Mouse (Mus musculus): ENCODE results near the gene Relch.
"Not testable (repeated sequence)": the region's sequence is repeated elsewhere in the genome, so short reads cannot be mapped to it uniquely, and the experiment has no call there.

Gene Relch

DNA sequence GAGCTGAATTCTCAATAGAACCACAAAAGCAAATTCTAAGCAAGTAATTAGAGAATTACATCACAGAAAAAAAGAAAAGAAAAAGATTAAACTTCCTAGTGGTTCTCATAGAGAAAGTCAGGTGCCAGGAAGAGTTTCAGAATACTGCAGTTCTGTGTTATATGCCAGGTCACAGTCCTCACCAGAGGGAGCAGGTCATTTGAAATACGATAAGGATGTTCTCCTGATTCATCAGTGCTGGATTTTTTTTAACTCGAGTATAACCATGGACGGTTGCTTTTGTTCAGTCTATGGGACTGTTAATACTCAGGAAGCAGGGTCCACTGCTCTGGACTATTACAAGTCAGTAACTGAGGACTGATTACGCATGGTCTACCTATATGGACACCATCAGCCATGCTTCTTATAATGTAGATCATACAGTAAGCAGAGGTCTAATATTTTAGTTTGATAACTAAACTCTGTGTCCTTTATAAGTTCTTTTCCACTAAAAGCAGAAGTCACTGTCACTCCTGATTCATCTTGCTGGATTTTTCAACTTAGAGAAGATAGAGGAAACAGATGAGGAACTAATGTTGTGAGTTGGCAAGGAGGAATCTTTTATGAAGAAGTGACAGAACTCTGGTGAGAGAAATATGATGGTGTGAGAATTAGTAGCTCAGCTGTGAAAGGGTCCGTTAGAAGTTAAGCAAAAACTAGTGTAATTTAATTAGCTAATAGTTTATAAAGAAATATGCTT, 83.4 kb downstream of the Relch start:
- DNase-seq, result no peak

DNA sequence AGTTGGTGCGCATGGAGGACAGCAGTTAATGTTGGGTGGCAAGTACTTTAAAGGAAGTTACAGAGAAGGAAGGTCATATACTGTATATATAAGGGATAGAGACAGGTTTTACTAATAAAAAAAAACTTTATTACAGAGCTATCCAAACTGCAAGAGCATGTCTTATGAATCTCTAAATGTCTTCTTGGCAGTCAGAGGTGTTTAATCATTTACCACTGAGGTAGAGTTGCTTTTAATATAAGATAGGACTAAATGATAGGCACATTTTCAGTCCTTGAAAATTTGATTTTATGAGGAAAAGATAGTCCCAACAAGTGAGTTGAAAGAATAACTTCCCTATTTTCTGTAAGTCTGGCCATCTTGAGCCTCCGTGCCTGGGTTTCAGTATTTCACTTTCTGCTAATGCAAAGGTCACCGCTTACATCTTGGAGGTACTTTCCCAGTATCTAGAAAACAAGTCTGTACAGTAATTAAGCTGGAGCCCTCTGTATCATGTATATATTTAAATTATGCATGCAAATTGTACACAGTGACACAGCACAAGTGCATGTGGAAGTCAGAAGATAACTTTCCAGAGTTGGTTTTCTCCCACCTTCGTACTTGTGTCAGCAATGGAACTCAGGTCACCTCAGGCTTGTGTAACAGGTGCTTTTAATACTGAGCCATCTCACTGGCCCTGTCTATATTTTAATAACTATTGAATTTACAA, 84.6 kb downstream of the Relch start:
- DNase-seq, result no peak

DNA sequence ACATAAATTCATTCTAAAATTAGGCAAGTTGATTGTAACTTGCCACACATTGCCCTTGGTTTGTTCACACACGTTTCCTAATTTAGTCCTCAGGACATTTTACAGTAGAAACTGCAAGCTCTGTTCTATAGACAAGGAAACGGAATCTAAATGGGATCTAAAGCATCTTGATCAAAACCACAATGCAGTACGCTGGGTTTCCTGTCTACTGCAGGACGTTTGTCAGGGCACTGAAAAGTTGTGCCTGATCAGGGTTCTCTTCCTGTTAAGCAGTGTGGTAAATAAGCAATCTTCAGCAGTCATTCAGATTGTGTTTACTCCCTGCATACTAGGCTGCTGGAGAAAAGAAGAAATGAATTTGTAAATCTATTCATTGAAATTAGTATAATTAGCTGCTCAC, 88.5 kb downstream of the Relch start:
- no peak for DNase-seq

DNA sequence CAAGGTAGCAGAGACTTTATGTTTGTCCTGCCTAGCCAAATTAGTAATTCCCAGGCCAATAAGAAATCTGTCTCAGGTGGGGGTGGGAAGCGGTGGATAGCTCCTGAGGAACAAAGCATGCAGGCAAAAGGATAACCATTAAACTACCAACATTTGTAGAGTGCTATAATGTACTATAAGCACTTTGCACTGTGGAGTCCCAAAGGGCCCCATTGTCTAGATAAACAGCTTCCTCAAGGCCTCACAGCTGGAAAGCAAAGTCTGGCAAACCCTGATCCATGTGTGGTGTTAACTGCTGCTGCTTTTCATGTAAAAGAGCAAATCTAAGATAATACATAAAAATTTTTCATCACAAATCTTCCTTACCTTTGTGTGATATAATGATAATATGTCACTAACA, 89.3 kb downstream of the Relch start:
- DNase-seq, result no peak

DNA sequence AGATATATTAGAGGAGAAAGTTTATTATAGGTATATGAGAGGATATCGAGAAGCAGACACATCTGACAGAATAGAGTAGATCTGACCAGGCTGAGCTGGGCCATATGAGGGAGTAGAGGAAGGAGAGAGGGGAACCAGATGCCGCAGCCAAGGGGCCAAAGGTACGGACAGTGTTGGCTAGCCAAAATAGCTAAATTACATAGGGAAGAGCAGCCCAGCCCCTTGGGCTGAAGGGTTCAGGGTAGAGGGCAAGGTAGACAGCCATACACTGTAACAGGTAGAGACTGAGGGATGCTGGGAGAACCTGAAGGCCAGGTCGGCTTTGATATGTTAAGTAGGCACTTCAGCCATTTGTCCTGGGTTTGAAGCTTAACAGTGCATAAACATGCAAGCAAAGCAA, 95.1 kb downstream of the Relch start:
- no peak for DNase-seq

DNA sequence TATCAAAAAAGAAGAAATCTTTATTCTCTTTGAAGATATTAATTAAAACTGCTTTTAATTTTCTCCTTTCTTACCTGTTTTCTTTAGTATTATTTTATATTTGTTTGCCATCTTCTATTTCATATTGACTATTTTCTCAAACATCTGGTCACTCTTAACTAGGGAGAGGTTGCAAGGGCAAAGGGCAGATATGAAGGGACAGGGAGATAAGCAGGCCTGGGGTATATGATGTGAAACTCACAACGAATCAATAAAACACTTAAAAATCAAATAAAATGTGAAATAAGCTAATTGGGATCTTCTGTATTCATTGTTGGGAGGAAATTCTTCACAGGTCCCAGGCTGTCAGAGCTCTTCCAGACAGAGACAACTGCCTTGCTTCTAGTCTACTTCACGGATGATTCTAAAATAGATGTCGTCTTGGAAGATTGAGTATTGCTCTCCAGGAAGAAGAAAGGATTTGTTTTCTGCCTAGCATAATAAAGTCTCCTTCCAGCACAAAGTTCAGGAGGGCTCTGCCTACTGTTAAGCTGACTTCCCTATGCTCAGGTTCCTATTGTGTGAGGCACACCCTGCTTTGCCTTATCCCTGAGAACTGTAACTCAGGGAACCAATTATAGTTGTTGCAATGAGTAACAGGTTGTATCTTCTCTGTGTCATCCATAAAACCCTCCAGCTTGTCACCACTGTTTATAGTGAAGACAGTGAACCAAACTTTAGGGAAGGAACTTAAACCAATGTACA, 95.9 kb downstream of the Relch start:
- no peak for DNase-seq

DNA sequence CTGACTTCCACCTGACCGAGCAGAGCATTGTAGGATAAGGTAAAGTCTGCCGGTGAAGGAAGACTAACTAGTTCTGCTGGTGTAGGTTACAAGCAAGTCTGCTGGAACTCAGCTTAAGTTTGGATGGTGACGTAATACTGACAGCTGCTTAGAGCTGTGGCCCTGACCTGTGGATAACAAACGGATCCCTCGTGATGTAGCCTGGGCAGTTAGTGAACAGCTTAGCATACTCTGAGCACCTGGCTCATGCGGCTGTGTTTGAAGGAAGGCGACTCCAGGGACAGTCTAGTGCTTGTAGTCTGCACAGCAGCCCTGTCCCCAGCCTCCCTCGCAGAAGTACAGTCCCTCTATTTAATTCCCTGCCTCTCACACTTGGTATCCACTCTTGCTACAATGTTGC, 101.9 kb downstream of the Relch start:
- no peak for DNase-seq

DNA sequence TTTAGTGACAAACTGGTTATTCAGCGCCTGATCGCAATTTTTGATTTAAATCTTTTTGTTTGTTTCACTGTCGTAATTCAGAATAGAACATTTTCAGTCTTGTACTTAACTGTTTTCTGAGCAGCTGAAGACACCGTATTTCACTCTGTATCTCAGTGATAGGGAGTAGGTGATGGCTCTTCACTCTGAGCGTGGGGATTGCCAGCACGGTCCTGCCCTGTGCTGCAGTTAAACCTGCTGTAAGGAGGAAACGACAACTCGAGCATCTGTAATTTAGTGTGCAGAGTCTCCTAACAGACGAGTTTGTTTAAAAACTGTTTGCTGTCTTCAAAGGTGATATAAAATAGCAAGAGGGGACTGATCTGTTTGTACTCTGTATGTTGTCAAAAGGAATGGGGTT, 102.4 kb downstream of the Relch start:
- not testable (repeated sequence) for DNase-seq

DNA sequence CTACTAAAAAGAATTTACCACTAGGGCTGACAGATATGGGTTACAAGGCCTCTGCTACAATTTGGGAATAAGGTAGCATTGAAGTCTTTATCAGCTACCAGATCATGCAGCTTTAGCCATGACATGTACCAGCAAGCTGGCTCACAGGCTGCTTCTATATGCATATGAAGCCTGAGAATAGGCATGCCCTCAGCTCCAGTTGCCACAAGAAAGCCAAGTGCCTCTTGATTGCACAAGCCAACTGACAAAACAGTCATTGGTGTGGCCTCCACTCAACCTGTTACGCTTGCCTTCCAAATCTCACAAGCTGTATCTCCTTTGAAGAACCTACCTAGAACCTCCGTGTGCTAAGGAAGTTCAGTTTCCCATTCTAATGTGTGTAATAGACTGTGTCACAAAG, 104.7 kb downstream of the Relch start:
- no peak for DNase-seq

DNA sequence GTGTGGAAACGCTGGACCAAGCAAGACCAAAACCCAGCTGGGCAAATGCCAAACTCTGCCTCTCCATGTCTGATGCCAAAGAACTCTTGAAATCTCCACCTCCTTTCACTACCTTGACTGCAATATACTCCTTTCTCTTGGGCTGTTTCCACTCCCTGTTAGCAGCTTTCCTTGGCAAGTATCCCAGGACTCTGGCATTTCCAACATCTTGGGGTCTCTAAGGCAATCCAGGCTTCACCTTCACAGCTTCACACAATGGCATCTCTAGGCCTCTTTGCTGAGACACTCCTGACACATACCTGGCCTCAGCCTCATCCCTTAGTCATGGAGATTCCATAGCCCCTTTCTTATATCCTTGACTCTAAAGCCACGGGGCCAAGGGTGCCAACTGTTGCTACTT, 107.0 kb downstream of the Relch start:
- no peak for DNase-seq

DNA sequence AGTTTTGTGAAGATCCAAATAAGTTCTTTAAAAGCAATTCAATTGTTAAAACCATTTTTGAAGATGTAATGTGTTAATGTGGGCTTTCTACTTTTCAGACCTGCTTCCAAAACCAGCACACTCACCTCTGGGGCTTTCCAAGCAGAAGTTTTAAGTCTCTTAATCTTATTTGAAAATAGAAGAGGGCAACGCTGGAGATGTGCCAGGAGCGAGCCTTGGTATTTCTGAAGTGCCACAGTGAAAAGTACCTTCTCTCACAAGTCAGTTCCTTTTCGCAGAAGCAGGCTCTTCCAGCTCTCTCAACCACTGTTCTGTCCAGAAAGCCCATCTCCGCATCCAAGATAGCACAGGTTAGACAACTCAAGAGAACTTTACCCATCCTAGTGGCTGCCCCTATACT, 112.8 kb downstream of the Relch start:
- no peak for DNase-seq

DNA sequence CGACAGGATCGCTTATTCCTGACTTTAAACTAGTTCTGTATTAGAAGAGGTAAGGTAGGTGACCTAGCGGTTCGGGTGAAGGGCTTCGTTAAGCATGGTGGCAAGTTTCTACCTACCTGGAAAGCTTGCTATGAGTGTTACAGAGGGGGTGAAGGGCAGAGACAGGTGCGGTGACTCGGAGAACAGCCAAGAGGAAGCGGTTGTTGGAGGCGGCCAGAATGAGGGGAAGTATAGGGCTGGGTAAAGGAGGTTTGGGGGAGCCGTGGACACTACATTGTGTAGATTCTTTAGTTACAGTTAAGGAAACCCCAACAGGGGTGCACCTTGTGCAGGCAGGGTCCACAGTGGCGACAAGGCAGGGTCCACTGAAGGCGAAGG, 116.4 kb downstream of the Relch start:
- no peak for DNase-seq

DNA sequence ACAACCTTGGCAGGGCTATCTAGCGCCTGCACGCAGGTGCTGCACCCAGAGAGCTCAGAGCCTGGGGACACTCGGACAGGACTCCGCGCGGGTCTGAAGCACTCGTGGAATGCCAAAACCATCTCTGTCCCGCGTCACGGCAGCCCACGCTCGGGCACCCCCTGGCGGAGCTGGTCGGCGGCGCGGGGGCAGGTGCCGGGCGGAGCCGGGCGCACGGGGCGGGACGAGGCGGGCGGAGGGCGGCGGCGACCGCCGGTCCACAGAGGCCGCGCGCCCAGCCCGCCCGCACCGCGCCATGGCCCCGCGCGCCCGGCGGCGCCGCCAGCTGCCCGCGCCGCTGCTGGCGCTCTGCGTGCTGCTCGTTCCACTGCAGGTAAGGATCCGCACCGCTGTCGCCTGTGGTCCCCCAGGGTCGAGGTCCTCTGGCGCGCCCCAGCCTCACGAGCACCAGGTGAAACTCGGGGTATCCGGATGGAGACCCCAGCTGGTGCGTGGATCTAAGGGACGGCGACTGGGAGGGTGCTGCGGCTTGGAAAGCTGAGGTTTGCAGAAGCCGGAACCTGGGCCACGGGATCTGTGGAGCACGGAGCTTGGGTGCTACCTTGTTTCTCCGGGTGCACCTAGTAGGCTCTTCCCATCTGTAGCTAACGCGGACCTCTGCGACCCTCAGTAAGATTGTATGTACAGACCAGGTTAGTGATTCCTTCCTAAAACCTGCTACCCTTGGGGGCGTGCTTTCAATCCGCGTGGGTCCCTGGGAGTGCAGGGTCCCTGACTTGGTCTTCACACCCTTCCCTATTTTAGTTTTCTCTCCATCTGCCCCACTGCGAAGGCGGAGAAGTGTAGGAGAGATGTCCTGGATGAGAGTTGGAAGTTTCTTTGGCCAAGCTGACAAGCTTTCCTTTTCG, 117.0 kb downstream of the Relch start, which contains the start of gene Tnfrsf11a:
Tnfrsf11a (plus strand) TSS at position 262 of the 908 bp plus-strand sequence.
- DNase-seq, result peak; percentile 69 to 72

DNA sequence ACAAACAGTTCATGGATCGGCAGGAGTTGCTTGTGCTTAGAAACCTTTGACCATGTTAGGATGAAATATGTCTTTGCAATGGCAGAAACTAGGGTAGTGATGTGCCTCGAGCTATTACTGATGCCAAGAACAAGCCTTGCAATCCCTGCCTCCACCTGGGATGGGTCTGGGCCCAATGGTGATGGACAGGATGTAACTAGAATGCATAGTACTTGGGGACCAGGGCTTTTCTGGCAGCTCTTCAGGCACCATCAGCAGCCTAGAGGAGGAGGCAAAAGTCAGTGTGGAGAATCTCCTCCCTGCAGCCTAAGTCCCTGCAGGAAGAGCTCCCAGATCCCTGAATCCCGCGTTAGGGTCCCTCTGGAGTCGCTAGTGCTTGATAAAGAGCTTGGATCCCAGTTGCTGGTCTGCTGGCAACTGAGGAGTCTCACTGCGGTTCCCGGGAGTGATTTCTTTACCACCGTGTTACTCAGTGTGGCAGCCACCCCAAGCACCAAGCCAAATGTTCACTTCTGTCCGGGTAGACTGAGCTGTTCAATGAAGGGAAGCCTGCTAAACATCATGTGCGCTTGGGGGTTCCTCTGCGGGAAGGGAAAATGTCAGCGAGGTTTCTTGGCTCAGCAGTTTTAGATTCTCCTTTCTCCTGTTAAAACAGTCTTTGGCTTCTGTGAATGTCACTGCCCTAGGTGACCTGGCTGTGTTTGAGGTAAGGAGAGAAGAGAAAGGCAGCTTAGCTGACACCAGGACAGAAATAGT, 117.9 kb downstream of the Relch start:
- DNase-seq, result no peak

DNA sequence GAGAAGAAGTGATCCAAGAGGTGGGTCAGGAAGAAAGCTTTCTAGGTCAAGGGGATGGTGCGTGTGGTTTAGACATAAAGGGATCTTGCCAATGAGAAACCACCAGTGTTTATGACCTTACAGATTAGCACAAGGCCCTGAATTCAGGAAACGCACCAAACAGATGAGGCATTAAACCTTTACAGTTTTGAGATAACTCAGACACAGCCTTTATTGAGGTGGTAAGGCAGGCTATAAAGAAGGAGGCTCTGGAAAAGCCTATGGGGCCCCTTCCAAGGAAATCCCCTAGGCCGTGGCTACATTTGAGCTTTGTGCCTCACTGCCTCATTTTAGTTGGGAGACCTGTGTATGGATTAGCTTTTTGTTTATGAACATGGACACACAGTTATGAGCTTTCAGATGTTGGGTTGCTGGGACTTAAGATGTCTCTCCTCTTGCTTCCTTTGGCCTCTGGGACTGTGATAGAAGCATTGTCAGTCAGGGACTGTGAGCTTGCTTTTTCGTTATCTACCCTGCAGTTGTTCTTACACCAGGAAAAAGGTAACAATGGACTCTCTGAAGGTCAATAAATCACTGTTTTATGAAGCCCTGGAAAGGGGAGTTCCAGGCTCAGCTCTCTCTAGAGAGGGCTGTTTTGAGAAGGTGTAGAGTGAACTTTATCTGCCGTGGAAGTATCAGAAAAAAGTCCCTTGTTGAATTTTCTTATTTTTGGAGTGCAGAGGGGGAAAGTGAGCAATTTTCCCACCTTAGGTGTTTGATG, 120.8 kb downstream of the Relch start:
- DNase-seq, result no peak

DNA sequence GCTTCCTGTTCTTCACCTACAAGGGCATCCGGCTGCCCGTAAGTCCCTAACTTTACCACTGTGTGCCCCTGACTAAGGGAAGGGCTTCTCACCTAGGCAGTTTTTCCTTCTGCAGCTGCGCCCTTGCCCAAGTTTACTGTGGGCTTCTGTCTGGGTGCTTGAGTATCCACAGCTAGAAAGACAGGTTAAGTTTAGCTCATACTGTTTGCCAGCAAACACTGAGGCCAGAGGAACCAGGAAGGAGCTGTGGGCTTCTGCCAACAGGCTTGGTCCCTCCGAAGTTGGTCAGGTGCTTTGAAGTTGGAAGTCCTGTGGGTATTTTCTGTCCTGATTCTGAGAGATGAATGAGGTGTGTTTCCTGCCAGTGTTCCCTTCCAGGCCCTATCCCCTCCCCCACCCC, 121.5 kb downstream of the Relch start:
- no peak for DNase-seq

DNA sequence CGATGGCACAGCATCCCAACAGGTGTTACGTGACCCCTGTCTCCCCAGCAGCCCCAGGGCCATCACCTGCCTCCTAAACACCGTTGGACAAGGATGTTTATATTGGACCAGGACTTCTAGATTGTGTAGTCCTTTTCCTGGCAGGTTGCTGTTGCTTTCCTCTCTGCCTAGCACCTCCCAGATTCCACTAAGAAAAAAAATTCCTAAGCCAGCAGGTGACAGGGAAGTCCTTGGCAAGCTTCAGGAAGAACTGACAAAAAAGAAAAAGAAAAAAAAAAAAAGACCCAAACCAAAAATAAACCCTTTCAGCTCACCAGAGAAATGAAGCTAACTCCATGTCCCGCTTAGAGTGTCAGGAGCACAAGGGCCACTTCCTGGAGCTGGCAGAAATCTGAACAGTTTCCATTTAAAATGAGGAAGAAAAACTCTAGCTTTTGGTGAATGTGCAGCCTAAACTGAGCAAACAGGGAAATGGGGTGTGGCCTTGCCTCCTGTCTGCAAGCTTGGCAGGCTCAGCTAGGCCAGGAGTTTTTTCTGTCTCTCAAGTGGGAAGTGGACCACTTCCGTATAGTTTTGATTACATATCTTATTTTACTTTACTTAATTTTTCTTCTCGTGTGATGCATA, 123.2 kb downstream of the Relch start:
- DNase-seq, result no peak

DNA sequence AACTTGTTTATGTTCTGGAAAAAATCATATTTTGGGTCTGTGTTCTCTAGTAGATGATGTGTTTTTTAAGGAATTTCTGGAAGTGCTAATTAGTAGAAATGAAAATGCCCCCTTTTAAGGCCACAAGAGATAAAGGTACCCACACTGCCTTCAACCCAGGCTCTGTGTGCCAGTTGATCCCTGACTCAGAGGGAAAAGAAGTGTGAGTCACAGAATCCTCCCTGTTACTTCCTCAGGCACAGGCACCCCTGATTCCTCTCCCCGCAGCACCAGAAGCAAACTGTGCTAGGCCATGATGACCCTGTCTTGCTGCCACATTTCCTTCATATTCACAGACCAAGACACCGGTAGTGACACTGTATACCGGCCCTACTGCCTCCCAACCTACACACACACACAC, 126.4 kb downstream of the Relch start:
- DNase-seq, result no peak

DNA sequence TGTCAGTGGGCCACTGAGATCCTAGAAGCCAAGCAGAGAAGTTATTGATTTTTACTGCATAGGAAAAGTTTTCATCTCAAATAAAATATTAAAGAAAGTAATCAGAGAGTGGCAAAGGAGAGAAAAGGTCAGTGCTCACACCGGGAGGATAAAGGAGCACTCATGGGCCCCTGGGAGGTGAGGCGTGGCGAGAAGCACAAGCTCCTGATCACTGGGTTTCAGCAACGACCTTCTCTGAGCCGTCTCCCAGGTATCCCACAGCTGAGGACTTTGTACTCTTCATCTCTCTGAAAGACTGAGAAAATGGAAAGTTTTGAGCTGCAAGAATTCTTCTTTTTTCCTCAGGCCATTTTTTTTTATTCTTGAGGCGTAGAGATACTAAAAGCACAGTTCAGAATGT, 131.0 kb downstream of the Relch start:
- no peak for DNase-seq

DNA sequence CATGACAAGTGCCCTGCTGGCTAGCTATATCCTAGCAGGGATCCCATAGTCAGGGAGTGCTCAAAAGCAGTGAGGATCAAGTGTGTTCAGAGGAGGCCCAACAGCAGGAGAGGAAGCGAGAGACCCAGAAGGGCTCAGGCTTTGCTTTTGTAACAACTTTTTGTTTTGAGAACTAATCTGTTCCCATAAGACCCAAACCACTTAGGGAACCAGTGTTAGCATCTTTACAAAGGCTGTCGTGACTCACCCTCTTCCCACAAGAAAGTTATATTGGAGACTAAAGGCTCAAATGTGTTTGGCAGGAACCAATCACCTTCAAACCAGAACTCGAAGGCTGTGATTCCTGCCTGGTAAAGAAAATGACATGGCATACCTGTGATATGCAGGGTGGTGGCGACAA, 132.0 kb downstream of the Relch start:
- no peak for DNase-seq

DNA sequence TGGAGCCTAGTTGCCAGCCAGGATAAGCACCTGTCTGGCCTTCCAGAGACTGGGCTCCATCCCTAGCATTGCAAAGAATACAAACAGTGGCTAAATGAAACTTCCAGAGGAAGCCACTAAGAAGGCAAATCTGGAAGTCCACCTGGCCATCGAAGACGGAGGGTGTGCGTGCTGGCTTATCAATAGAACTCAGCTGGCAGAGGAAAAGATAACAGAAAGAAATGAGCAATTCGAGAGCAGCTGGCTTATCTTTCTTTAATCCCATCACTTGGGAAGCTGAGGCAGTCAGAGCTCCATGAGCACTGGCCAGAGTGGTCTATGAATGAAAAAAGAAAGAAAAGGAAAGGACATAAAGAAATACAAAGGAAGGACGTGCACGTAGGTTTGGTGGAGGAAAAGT, 136.9 kb downstream of the Relch start:
- no peak for DNase-seq

Data from thymus, postnatal 36 days (tissue).